Mouse (Mus musculus) adrenal gland, adult 8-10 months (tissue): ENCODE measurements around the gene Kcnj4. TPM values are rescaled to one million over a fixed set of nuclear protein-coding genes. Genes with fewer than 3 reads are reported as not detected.

Experiments
- DNase-seq: peaks from one replicate; pipeline ENCODE4 v3.0.0; 2022
- total RNA-seq, 4 experiments: library from RNA; stranded (reverse); gene quantifications; 2 replicates each; pipeline ENCODE4 v1.2.4; 2022

Kcnj4 gene
- total RNA-seq: 1 to 10 TPM in 2 of 4 experiments, under 1 TPM in 2; 0.38 to 6.2 (median 2.8) TPM

DNA sequence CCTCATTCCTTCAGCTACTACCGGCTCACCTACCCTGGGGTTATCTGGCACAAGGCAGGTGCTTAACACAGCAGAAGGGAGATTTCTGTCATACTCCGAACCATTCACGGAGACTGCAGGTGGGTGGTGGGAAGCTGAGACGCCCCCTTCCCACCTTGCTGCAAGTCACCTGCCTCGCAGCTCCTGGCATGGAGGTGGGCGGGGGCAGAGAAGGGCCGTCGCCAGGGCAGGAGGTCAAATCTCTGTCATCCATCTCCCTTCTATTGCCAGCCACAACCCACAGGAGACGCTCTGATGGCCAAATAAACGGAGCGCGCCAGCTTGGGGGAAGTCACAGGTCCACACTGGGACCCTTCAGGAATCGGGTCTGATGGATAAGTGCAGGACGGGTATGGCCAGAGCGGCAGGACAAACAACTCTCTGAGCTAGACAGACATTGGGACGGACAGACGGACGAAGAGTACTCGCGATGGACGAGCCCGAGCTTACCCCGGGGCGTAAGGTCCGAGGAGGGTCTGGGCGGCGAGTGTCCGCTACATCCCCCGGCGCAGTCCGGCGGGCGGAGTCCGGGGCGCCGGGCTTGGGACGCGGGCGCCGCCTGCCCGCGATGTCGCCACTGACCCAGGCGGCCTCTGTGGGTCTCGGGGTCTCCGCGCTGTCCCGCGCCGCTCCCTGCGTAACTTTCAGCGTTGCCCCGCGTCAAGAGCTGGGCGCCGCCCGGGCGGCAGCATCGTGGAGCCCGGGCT, at the start of gene Kcnj4:
TSS of gene Kcnj4 (minus strand) at position 535 of the 746 bp plus-strand sequence.
- DNase-seq: no peak

DNA sequence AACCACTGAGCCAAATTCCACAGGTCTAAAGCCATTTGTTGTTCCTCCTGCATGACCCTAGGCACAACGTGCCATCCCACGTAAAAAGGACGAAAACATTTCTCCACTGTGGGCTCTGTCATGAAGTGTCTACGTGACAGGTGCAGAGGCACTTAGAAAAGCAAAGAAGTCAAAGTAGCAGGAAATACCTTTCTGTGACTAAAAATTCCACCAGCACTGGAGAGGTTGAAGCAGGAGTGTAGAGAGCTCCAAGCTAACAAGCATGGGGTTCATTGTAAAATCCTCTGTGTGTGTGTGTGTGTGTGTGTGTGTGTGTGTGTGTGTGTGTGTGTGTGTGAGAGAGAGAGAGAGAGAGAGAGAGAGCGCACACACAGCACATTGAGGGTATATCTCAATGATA, 47.5 kb upstream of the Kcnj4 start:
- DNase-seq: no peak

DNA sequence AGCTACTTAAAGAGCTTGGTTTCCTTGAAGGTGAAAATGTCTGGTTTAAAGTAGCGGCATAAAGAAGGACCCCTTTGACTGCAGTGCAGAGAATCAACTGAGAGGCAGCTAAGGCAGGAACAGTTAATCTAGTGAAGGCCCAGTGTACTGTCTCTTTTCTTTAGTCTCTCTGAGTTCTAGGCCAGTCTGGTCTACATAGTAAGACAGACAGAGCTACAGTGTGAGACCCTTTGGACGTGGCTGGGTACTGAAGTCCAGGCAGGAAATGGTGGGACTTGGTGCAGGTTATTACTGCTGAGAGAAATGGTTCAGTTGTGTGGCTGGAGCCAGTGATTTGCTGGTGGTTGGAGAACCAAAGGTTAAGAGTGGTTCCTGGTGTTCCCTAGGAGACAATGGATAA, 43.2 kb upstream of the Kcnj4 start:
- no peak for DNase-seq

DNA sequence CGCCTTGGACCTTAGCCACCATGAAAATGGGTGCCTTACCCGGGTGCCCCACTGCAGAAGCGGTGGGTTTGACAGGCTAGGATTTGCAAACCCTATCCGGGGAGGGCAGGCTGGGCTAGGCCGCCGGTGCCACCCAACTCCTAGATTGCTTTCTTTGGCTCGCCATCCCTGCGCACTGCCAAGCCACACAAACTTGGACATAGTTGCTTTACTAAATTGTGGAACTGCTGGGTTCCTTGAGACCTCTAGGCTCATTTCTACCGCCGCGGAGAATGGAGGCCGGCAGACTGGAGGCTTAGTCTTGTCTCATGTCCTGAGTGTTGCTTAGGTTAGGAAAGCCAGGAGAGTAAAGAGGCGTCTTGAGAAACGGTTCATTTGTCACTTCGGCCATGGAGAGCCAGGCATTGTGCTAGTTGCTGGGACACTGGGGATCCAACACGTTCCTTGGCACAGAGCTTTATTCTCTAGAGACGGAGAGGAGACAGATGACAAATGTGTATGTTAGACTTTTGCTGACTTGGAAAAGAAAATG, 42.3 kb upstream of the Kcnj4 start:
- no peak for DNase-seq

GRCm38 (mm10) chr15:79546410-79547288, 41.6 kb upstream of the Kcnj4 start, which contains the start of gene Ddx17:
TSS of gene Ddx17 (minus strand) at chr15:79546741.
- peak; percentile 95 for DNase-seq

- DNase-seq: peak; percentile 66
Observed at GRCm38 (mm10) chr15:79545921-79546399, 40.9 kb upstream of the Kcnj4 start.

- DNase-seq: no peak
Observed at GRCm38 (mm10) chr15:79545496-79545895, 40.5 kb upstream of the Kcnj4 start.

GRCm38 (mm10) chr15:79543968-79544367, 38.9 kb upstream of the Kcnj4 start:
- no peak for DNase-seq

- DNase-seq: no peak
Observed at GRCm38 (mm10) chr15:79533796-79534195, 28.8 kb upstream of the Kcnj4 start.

- no peak for DNase-seq
Observed at GRCm38 (mm10) chr15:79529935-79530334, 24.9 kb upstream of the Kcnj4 start.

GRCm38 (mm10) chr15:79527991-79528639, 23.1 kb upstream of the Kcnj4 start:
- DNase-seq: no peak

GRCm38 (mm10) chr15:79527192-79527591, 22.2 kb upstream of the Kcnj4 start:
- no peak for DNase-seq

DNA sequence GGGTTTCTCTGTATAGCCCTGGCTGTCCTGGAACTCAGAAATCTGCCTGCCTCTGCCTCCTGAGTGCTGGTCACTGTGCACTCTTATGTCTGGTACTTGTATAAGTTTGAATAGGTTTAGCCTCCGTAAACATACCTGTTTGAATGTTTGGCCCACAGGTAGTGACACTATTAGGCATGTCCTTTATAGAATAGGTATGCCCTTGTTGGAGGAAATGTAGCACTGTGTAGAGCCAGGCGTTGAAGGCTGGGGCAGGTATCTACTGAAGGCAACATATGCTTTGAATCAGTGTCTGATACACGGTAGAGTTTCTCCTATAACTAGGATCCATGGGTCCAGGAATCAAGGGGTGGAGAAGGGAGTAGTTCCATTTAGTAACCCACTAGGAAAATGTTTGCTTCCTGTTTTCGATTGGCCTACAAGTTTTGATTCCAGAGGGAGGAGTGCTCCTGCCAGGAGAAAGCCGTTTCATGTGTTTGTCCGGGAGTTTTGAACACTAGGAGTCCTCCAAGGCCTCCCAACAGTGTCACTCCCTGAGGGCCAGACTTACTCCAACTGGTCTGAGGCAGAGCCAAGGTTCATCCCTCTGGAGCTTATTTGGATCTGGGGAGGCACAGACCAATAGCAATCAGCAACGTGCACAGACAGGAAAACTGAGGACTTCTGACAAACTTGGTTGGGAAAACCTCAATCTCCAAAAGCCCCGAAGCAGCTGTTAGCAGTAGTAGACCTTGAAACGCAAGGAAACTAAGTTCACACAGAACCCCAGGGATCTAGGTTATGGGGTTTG, 21.1 kb upstream of the Kcnj4 start:
- DNase-seq: no peak

- no peak for DNase-seq
Observed at GRCm38 (mm10) chr15:79525564-79525963, 20.5 kb upstream of the Kcnj4 start.

DNA sequence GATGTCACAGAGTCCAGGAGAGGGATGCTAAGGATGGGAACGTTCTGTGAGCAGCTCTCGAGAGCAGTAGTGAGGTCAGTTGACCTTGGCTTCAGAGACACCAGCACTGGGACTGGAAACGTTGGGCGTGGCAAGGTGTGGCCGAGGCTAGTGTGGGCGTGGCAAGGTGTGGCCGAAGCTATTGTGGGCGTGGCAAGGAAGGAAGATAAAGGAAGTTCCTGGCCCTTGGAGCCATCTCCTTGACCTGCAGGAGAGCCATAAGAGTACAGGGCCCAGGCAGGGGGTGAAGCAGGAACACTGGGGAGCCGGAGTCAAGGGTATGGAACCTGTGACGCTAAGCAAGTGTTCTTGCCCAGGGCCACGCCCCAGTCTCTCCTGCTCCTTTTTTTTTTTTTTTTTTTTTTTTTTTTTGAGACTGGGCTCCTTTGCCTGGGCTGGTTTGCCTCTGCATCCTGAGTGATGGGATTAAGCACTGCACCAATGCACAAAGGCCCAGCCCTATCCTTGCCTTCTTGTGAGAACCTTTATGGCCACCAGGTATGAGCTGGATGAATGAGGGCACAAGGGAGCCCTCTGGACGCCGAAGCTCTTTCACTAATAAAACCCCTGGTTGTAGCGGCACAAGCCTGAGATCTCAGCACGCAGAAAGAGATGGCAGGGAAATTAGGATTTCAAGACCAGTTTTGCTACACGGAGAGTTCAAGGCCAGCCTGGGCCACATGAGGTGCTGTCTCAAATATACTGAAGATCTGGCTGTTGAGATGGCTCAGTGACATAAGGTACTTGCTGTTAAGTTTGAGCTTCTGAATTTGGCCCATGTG, 14.6 kb upstream of the Kcnj4 start:
- no peak for DNase-seq

DNA sequence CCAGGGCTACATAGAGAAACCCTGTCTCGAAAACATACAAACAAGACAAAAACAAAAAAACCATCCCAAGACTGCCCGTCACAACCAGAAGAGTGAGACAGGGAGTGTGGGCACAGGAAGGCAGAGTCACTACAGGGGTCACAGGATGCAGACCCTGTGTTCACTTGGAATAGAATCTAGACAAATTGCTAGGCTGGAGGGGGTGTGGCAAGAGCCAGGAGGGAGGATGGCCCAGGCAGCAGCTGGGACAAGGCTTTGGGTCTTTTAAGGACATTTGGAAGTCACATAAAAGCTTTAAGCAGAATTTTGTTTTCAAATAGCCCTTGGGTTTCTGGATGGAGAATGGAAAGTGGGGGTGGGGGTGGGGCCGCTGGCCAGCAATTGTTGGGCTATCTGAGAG, 13.5 kb upstream of the Kcnj4 start:
- no peak for DNase-seq

GRCm38 (mm10) chr15:79517710-79518109, 12.7 kb upstream of the Kcnj4 start:
- no peak for DNase-seq

- DNase-seq: no peak
Observed at GRCm38 (mm10) chr15:79516171-79517096, 11.4 kb upstream of the Kcnj4 start, which contains the start of gene Kdelr3. TSS of gene Kdelr3 (plus strand) at chr15:79516411.

GRCm38 (mm10) chr15:79513940-79514339, 8.9 kb upstream of the Kcnj4 start:
- no peak for DNase-seq
